Mouse (Mus musculus): ENCODE data around the gene Faim2.

The Faim2 gene

GRCm38 (mm10) chr15:99527629-99528353 lies at the start of gene Faim2:
Gene Faim2, minus strand, starts transcription at chr15:99528165.
- no peak for DNase-seq (ENCODE audit: low read depth)

GRCm38 (mm10) chr15:99569123-99569522 lies 41.2 kb upstream of the Faim2 start:
- peak; percentile 74 for DNase-seq (ENCODE audit: low read depth)

GRCm38 (mm10) chr15:99568682-99569081 lies 40.7 kb upstream of the Faim2 start:
- DNase-seq (ENCODE audit: low read depth) = no peak

- peak; percentile 82 for DNase-seq (ENCODE audit: low read depth)
These were observed 39.4 kb upstream of the Faim2 start for GRCm38 (mm10) chr15:99567371-99567770.

- no peak for DNase-seq (ENCODE audit: low read depth)
These were observed 32.3 kb upstream of the Faim2 start for GRCm38 (mm10) chr15:99560246-99560645.

GRCm38 (mm10) chr15:99558947-99559346 lies 31.0 kb upstream of the Faim2 start:
- no peak for DNase-seq (ENCODE audit: low read depth)

- peak; percentile 96 for DNase-seq (ENCODE audit: low read depth)
These were observed 25.8 kb upstream of the Faim2 start for GRCm38 (mm10) chr15:99553767-99554166.

GRCm38 (mm10) chr15:99549901-99550300 lies 21.9 kb upstream of the Faim2 start:
- peak; percentile 62 for DNase-seq (ENCODE audit: low read depth)

- peak; percentile 65 for DNase-seq (ENCODE audit: low read depth)
These were observed 19.8 kb upstream of the Faim2 start for GRCm38 (mm10) chr15:99547732-99548131.

- peak; percentile 88 for DNase-seq (ENCODE audit: low read depth)
These were observed 18.6 kb upstream of the Faim2 start for GRCm38 (mm10) chr15:99546596-99546995.

GRCm38 (mm10) chr15:99544047-99544446 lies 16.1 kb upstream of the Faim2 start:
- DNase-seq (ENCODE audit: low read depth) = no peak

GRCm38 (mm10) chr15:99539891-99540290 lies 11.9 kb upstream of the Faim2 start:
- no peak for DNase-seq (ENCODE audit: low read depth)

- DNase-seq (ENCODE audit: low read depth) = no peak
These were observed 9.2 kb upstream of the Faim2 start for GRCm38 (mm10) chr15:99536889-99537862.

GRCm38 (mm10) chr15:99532023-99532422 lies 4.1 kb upstream of the Faim2 start:
- no peak for DNase-seq (ENCODE audit: low read depth)

- DNase-seq (ENCODE audit: low read depth) = no peak
These were observed 3.2 kb upstream of the Faim2 start for GRCm38 (mm10) chr15:99531146-99531545.

GRCm38 (mm10) chr15:99526681-99527080 lies 1.3 kb downstream of the Faim2 start:
- DNase-seq (ENCODE audit: low read depth) = no peak

GRCm38 (mm10) chr15:99520306-99520705 lies 7.7 kb downstream of the Faim2 start:
- DNase-seq (ENCODE audit: low read depth) = no peak

- no peak for DNase-seq (ENCODE audit: low read depth)
These were observed 8.3 kb downstream of the Faim2 start for GRCm38 (mm10) chr15:99519626-99520025.

- DNase-seq (ENCODE audit: low read depth) = no peak
These were observed 10.2 kb downstream of the Faim2 start for GRCm38 (mm10) chr15:99517715-99518114.

GRCm38 (mm10) chr15:99516715-99517114 lies 11.2 kb downstream of the Faim2 start:
- no peak for DNase-seq (ENCODE audit: low read depth)

GRCm38 (mm10) chr15:99511797-99512525 lies 16.0 kb downstream of the Faim2 start:
- no peak for DNase-seq (ENCODE audit: low read depth)

GRCm38 (mm10) chr15:99510621-99511020 lies 17.3 kb downstream of the Faim2 start:
- DNase-seq (ENCODE audit: low read depth) = peak; percentile 64
